Mouse (Mus musculus): ENCODE results near the gene Edem2. TPM values are rescaled to one million over a fixed set of nuclear protein-coding genes. Genes with fewer than 3 reads are reported as not detected.

Edem2 gene
- 27.6 and 31.9 TPM in 2 replicates for polyA plus RNA-seq (2015; fragmentation: Nextera tagmentation; extraction: Ambion mirVana)

DNA sequence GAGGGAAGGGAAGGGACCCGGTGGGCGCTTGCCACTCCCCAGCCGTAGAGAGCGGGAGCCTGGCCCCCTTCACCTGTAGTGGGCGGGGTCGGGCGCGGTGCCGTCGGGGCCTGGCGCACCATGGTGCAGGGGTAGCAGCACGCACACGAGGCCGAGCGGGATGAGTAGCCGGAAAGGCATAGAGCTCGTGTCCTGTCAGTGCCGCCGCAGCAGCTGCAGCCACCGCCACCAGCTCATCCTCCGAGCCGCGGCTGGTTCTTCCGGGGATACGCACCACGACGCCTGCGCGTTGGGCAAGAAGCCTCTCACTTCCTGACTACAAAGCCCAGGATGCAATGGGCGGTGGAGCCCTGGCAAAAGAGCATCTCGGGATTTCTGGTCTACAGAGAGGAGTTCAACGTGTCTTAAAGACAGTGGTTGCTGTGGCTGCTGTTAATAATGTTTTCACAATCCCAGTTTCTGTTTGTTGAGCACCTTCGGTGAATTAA lies at the start of gene Edem2:
Edem2 (minus strand) TSS at position 318 of the 488 bp plus-strand sequence.
- H3K27ac ChIP-seq (replicated peaks), result 0 out of 2 replicates have a peak within 1 kb of the TSS, but pooled peaks have one; percentile 31
- H3K4me3 ChIP-seq (replicated peaks), result peak within 1 kb of the TSS; percentile 81
- no peaks in the 10 kb centered on the region for H3K9me3 ChIP-seq (replicated peaks)
- H3K27me3 ChIP-seq, result no peaks in the 10 kb centered on the region
- H3K9ac ChIP-seq, result peak within 1 kb of the TSS; percentile 66
- 0% methylated on average over 33 of the region's 33 CpGs for WGBS (ENCODE audit: insufficient replicate concordance)
- H3K36me3 ChIP-seq (replicated peaks), result no peaks in the 10 kb centered on the region
- peak; percentile 87 for ATAC-seq (ENCODE audit: insufficient read depth)
- peak within 1 kb of the TSS; percentile 89 for H3K4me2 ChIP-seq
- peaks cover 27% of the 10 kb centered on the region for H3K4me1 ChIP-seq (replicated peaks)

DNA sequence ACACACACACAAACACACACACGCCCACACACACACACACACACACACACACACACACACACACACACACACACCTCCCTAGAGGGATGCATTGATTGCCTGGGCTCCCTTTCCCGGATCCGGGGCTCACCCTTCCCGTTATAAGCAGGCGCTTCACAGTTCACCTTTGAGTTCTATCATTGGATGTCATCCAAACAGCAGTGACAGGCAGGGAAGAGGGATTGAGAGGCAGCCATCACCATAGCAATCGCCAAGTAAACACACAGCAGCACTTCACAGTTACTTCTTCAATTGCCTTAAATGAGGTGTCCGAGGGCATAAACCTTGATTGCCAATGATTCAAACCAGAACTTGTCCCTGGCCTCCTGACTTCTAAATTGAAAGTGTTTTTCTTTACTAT lies 49.8 kb upstream of the Edem2 start:
- 38% methylated on average over 7 of the region's 7 CpGs for WGBS (ENCODE audit: insufficient replicate concordance)
- Histone ChIP-seq H3K4me1 (replicated peaks) (no peaks in the 10 kb centered on the region), H3K36me3 (replicated peaks) (no peaks in the 10 kb centered on the region), H3K27ac (replicated peaks) (no peak overlapping the region), H3K27me3 (peaks cover 56% of the 10 kb centered on the region), H3K4me2 (no peak overlapping the region), H3K9ac (no peak overlapping the region), H3K4me3 (replicated peaks) (no peak overlapping the region), H3K9me3 (replicated peaks) (no peaks in the 10 kb centered on the region)
- ATAC-seq (ENCODE audit: insufficient read depth), result no peak

DNA sequence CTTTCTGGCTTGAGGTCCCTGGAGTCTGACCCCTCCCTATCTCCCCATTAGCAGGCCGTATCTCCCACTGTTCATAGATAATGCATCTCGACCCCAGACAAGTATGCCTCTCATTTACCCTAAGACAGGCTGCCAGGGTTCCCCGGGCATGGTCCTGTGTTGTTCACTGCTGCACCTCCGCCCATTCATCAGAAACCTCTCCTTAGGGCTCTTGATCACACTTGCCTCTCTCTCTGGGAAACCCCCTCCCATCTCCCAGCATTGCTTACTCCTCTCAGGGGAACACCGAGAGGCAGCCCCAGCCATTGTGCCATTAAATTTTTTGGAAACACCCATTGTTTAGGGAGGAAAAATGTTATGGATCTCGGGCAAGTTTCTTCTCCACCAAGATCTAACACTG lies 48.7 kb upstream of the Edem2 start:
- WGBS (ENCODE audit: insufficient replicate concordance), result 56% methylated on average over 6 of the region's 6 CpGs
- ATAC-seq (ENCODE audit: insufficient read depth), result no peak
- Histone ChIP-seq H3K4me2 (no peak overlapping the region), H3K4me3 (replicated peaks) (no peak overlapping the region), H3K27me3 (peaks cover 67% of the 10 kb centered on the region), H3K4me1 (replicated peaks) (no peaks in the 10 kb centered on the region), H3K27ac (replicated peaks) (no peak overlapping the region), H3K9me3 (replicated peaks) (no peaks in the 10 kb centered on the region), H3K9ac (no peak overlapping the region), H3K36me3 (replicated peaks) (no peaks in the 10 kb centered on the region)

DNA sequence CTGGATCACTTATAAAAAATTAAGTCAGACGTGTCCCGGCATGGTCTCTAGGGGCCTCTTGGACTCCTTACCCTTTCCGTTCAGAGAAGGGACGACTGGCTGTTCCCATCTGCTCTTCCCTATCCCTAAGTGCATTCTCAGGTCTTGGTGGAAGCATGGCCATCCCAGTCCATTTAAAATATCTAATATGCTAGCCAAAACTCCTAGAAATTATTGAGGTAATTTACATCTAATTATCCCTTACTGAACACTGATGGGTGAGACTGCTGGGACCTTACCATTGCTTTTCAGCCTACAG lies 48.4 kb upstream of the Edem2 start:
- Histone ChIP-seq H3K9ac (no peak overlapping the region), H3K27me3 (peaks cover 71% of the 10 kb centered on the region), H3K36me3 (replicated peaks) (no peaks in the 10 kb centered on the region), H3K4me2 (no peak overlapping the region), H3K4me3 (replicated peaks) (no peak overlapping the region), H3K27ac (replicated peaks) (no peak overlapping the region), H3K4me1 (replicated peaks) (no peaks in the 10 kb centered on the region), H3K9me3 (replicated peaks) (no peaks in the 10 kb centered on the region)
- no peak for ATAC-seq (ENCODE audit: insufficient read depth)
- WGBS (ENCODE audit: insufficient replicate concordance), result 67% methylated on average over 4 of the region's 4 CpGs

DNA sequence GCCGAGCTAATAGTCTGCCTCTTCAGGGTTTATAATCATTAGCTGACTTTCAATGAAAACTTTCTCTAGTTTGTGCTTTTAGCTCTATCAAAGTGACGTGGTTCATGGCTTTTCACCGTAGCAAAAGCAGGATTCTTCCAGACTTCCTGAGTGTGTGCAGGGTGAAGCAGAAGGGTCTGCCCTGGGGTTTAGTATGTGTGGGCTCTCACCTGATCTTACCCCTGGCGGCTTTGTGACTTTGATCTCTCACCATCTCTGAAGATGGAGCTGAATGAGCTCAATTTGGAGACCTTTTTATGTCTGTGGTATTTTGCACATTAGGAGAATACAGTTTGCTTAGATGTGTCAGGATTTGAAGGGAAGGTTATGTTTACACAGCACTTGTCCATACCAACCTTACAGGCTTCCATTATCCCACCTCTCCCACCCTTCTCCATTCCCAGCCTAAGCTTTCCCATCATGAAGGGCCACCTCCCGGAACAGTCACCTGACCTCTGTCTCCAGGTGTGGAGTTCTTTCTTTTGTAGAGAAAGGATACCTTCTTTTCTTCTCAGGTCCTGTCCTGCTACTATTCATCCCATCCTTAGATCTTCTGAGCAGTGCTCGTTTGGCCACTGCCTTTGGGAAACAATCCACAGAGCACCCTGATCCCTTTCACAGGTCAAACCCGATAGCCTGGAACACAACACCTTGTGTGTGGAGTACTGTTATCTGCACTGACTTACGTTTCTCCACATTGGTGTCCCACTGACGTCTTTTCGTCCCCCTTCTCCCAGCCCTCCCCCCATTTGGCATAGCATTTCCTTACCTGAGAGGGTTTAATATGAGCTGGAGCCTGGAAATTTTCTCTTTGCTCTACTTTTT lies 47.8 kb upstream of the Edem2 start:
- Histone ChIP-seq H3K36me3 (replicated peaks) (no peaks in the 10 kb centered on the region), H3K4me1 (replicated peaks) (no peaks in the 10 kb centered on the region), H3K27me3 (peaks cover 77% of the 10 kb centered on the region), H3K9ac (no peak overlapping the region), H3K9me3 (replicated peaks) (no peaks in the 10 kb centered on the region), H3K27ac (replicated peaks) (no peak overlapping the region), H3K4me3 (replicated peaks) (no peak overlapping the region), H3K4me2 (no peak overlapping the region)
- WGBS (ENCODE audit: insufficient replicate concordance), result 52% methylated on average over 10 of the region's 10 CpGs
- ATAC-seq (ENCODE audit: insufficient read depth), result no peak

DNA sequence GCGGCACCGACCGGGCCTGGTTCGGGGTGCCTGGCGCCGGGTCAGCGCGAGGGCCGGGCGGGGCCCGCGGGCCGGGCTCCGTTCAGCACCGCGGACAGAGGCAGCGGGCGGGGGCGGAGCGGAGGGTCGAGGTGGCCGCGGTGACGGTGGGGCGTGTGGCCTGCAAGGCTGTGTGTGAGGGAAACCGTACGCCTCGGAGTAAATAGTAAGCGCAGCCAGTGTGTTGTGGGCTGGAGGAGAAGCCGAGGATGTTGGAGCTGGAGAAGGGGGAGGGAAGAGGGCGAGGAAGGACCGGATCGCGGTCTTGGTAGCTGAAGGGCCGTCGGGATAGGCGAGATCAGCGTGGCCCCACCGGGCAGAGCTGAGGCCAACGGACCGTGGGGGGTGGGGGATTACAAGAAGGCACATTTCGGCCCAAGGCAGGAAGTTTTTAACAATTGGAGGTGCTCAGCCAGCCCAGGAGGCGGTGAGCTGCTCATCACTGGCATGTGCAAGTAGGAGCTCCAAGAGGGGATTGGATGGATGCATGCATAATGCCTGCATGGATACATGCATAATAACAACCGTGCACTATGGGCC lies 46.5 kb upstream of the Edem2 start:
- no peak overlapping the region for H3K9ac ChIP-seq
- no peaks in the 10 kb centered on the region for H3K4me1 ChIP-seq (replicated peaks)
- no peaks in the 10 kb centered on the region for H3K36me3 ChIP-seq (replicated peaks)
- peak overlapping the region; percentile 69 for H3K4me2 ChIP-seq
- no peaks in the 10 kb centered on the region for H3K9me3 ChIP-seq (replicated peaks)
- 0 out of 2 replicates have a peak, but pooled peaks have one; percentile 28 for ATAC-seq (ENCODE audit: insufficient read depth)
- H3K27ac ChIP-seq (replicated peaks), result no peak overlapping the region
- H3K27me3 ChIP-seq, result peaks cover 84% of the 10 kb centered on the region
- WGBS (ENCODE audit: insufficient replicate concordance), result 2% methylated on average over 44 of the region's 44 CpGs
- H3K4me3 ChIP-seq (replicated peaks), result peak overlapping the region; percentile 51

DNA sequence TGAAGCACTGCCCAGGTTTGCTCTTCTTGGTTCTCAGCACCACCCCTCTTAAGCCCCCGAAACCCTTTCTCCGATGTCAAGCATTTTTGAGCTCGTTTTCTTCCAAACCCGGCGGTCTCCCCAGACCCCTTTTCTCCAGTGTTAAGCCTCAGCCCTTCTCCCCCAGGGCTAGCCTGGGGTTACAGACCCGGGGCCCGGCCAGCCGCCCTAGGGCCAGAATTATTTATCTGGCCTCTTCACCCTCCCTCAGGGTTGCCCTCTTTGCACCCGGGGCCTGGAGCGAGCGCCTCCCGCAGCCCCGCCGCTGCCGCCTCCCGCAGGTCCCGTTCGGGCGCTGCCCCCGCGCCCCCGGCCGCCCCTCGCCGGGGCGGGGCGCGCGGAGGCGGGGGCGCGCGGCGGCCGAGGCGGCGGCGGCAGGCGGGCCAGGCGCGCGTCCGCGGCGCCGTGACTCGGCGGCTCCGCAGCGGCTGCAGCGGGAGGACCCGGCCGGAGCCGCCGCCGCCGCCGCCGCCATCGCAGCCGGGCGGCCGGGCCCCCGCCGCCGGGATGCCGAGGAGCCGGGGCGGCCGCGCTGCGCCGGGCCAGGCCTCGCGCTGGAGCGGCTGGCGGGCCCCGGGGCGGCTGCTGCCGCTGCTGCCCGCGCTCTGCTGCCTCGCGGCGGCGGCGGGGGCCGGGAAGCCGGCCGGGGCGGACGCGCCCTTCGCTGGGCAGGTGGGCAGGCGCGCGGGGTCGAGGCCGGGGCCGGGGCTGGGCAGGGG lies 45.8 kb upstream of the Edem2 start, which contains the start of gene Mmp24:
Mmp24 (plus strand) TSS at position 416 of the 758 bp plus-strand sequence.
- no peaks in the 10 kb centered on the region for H3K4me1 ChIP-seq (replicated peaks)
- peak within 1 kb of the TSS; percentile 69 for H3K4me2 ChIP-seq
- H3K4me3 ChIP-seq (replicated peaks), result peak within 1 kb of the TSS; percentile 51
- H3K36me3 ChIP-seq (replicated peaks), result no peaks in the 10 kb centered on the region
- peaks cover 87% of the 10 kb centered on the region for H3K27me3 ChIP-seq
- H3K9ac ChIP-seq, result no peak within 1 kb of the TSS
- ATAC-seq (ENCODE audit: insufficient read depth), result no peak
- WGBS (ENCODE audit: insufficient replicate concordance), result 2% methylated on average over 81 of the region's 100 CpGs
- no peak within 1 kb of the TSS for H3K27ac ChIP-seq (replicated peaks)
- H3K9me3 ChIP-seq (replicated peaks), result no peaks in the 10 kb centered on the region

DNA sequence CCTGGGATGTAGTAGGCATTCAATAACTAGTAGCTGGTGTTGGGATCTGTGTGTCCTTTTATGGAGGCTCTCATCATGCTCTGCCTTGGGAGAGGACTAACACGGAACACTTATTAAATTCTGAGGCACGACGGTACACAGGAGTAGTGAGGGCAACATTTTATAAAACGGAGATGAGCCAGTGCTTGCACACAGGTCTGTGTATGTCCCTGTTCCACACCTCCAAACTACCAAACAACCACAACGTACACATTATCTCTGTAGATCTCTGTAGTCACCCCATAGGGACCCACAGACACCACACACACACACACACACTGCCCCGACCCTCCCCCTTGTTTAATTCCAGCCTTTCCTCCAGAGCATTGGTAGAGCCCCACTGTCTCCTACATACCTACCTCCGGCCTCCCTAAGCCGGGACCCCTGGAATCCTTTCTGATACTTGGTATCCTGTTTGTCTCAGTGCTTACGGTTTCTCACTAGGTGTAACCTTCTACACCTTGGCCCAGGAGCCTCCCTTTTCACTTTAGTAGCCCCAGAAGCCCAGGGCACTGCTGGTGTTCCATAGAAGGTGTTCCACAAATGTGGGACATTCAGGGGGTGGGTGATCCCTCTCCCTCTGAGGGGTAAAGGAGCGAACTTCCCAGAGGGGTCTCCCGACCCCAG lies 45.1 kb upstream of the Edem2 start:
- no peak for ATAC-seq (ENCODE audit: insufficient read depth)
- Histone ChIP-seq H3K27me3 (peaks cover 89% of the 10 kb centered on the region), H3K4me3 (replicated peaks) (no peak overlapping the region), H3K4me2 (peak overlapping the region; percentile 69), H3K9me3 (replicated peaks) (no peaks in the 10 kb centered on the region), H3K27ac (replicated peaks) (no peak overlapping the region), H3K4me1 (replicated peaks) (no peaks in the 10 kb centered on the region), H3K9ac (no peak overlapping the region), H3K36me3 (replicated peaks) (no peaks in the 10 kb centered on the region)
- WGBS (ENCODE audit: insufficient replicate concordance), result 46% methylated on average over 11 of the region's 11 CpGs

DNA sequence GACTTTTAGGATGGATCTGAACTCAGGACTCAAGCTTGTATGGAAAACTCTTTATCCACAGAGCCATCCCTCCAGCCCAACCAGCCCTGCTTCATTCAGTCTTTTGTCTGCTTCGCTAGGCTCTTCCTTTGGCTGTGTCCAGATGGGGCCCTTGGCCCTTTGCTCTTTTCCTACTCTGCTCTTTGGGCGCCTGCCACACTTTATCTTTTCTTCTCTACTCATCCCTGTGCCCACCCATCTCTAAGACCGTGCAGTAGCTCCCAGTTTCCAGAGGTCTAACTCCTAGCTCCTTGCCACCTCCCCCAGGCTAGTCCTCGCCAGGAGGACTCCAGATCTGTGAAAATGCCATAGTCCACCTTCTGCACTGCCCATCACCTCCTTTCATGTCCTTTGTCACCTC lies 44.4 kb upstream of the Edem2 start:
- peaks cover 89% of the 10 kb centered on the region for H3K27me3 ChIP-seq

DNA sequence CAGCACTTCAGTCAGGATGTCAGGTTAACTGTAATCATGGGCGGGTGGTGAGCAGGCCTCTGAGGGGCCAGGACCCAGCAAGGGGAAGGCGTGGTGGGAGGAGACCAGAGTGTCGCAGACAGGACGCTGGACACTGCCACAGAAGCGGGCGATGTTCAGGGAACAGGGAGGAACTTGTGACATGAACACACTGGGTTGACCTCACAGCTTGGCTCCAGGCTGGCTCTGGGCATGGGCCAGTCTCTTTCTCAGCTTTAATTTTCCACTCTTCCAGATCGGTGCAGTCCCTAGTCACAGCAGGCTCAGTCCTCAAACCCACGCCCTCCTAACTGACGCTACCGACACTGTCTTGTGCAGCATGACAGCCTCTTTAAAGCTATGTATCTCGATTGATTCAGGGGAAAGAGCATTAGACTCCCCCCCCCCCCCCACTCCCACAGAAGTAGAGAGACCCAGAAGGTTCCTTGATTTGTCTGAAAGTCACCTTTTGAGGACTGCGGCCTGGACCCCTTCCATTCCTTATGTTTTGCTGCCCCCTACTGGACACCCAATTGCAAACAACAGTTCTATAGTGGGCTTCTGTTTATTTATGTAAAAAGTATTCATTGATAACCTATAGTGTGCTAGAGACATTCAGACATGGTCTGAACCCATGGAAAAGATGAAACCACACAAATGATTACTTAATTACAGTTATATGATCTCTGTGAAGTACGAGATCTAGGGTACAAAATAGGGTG lies 35.6 kb upstream of the Edem2 start:
- no peak overlapping the region for H3K4me3 ChIP-seq (replicated peaks)
- 51% methylated on average over 13 of the region's 13 CpGs for WGBS (ENCODE audit: insufficient replicate concordance)
- no peak overlapping the region for H3K4me2 ChIP-seq
- no peak for ATAC-seq (ENCODE audit: insufficient read depth)
- no peak overlapping the region for H3K9ac ChIP-seq
- H3K27ac ChIP-seq (replicated peaks), result no peak overlapping the region
- H3K9me3 ChIP-seq (replicated peaks), result no peaks in the 10 kb centered on the region
- H3K27me3 ChIP-seq, result peaks cover 13% of the 10 kb centered on the region
- H3K36me3 ChIP-seq (replicated peaks), result no peaks in the 10 kb centered on the region
- no peaks in the 10 kb centered on the region for H3K4me1 ChIP-seq (replicated peaks)

More for the DNA sequence above, 44.4 kb upstream of the Edem2 start:
- Histone ChIP-seq H3K4me2 (no peak overlapping the region), H3K4me1 (replicated peaks) (no peaks in the 10 kb centered on the region), H3K4me3 (replicated peaks) (no peak overlapping the region), H3K36me3 (replicated peaks) (no peaks in the 10 kb centered on the region), H3K27ac (replicated peaks) (no peak overlapping the region), H3K9ac (no peak overlapping the region), H3K9me3 (replicated peaks) (no peaks in the 10 kb centered on the region)
- WGBS (ENCODE audit: insufficient replicate concordance), result 39% methylated on average over 4 of the region's 4 CpGs
- ATAC-seq (ENCODE audit: insufficient read depth), result no peak

Measured in liver, embryonic 15.5 days (tissue).